Mouse (Mus musculus) c-Kit-positive CD71-positive TER-119-positive erythroid progenitor cells, embryonic 14.5 days (primary cell): ENCODE results near the gene Ccdc114.

ENCODE experiments used
- DNase-seq: peaks from one replicate; pipeline ENCODE4 v3.0.0-alpha.2; 2013; ENCODE audit warnings: low spot score

The Ccdc114 gene

DNA sequence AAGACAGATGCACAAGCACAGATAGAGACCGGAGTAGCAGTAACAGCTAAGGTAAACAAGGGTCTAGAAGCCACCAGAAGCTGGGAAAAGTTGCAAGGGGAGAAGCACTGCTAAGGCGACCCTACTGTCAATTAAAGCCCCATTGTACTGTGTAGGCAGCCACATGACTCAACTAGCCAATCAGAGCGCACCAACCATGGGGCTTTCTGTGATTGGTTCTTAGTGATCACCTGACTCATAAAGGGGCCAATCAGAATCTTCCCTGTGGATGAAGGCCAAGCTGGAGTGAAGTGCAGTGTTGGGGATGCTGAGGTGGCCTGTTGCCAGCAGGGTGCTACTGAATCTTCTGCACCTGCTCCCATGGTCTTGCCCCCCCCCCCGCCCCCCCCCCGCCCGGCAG is 63.0 kb downstream of the Ccdc114 start:
- no peak for DNase-seq

DNA sequence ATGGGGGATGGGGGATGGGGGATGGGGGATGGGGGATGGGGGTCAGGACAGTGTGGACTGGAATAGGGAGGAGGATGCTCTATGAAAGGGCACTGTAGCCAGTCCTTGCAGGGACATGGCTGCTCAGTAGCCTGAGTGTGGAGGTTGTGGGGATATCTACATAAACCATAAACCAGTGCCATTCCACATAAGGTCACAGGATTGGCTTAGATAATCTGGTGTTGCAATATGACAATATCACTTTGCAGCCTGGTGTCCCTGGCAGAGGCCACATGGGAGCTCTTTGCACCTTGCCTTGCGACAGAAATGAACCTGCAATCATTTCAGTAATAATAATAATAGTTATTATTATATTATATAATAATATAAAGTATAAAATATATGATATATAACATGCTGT is 64.5 kb downstream of the Ccdc114 start:
- DNase-seq = no peak

DNA sequence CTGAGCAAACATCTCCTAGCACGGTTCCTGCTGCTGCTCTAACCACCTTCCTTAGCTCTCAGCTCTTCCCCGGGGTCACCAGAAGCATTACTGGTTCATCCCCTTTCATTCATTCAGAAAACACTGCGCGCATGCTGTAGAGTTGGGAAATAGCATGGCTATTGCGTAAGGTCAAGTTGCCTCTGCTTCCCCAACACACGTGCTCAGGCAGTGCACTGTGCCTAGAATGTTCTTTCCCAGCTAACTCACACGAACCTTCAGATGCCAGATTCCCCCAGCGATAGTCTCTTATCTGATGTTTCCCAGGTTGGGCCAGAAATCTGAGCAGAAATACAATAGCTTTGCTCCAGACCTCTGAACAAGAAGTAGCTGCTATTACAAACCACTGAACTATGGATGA is 68.6 kb downstream of the Ccdc114 start:
- no peak for DNase-seq
